Mouse (Mus musculus) neural tube, embryonic 11.5 days (tissue): ENCODE measurements around the gene Gpr108. TPM values are rescaled to one million over a fixed set of nuclear protein-coding genes. Genes with fewer than 3 reads are reported as not detected.

Source experiments
- ATAC-seq: fragments of 200-750 bp; cut with Nextera tagmentation; 2 replicates; pipeline ENCODE4 v1.8.0; 2017; ENCODE audit warnings: moderate number of reproducible peaks, mild to moderate bottlenecking, moderate TSS enrichment, moderate library complexity; ENCODE audit not compliant: insufficient read depth, low FRiP score, low TSS enrichment
- DNase-seq: peaks from one replicate; pipeline ENCODE4 v3.0.0-alpha.2; 2015; ENCODE audit warnings: low spot score
- H3K27ac ChIP-seq: fragments of 300-500 bp; sonication (generic); 2 replicates; pipeline ENCODE4 v1.5.1; 2014; ENCODE audit warnings: low read depth, mild to moderate bottlenecking, low read length
- H3K27me3 ChIP-seq: fragments of 300-500 bp; sonication (generic); 2 replicates; pipeline ENCODE4 v1.6.1; 2014; ENCODE audit warnings: mild to moderate bottlenecking, low read length, mixed read lengths; ENCODE audit not compliant: control insufficient read depth, insufficient read depth
- H3K36me3 ChIP-seq: fragments of 300-500 bp; sonication (generic); 2 replicates; pipeline ENCODE4 v1.6.1; 2014; ENCODE audit warnings: mild to moderate bottlenecking, low read length, moderate library complexity, mixed read lengths; ENCODE audit not compliant: control insufficient read depth, insufficient read depth
- H3K4me1 ChIP-seq: fragments of 300-500 bp; sonication (generic); 2 replicates; pipeline ENCODE4 v1.6.1; 2014; ENCODE audit warnings: low read length, mixed read lengths; ENCODE audit not compliant: control insufficient read depth, insufficient read depth
- H3K4me2 ChIP-seq: fragments of 300-500 bp; sonication (generic); 2 replicates; pipeline ENCODE4 v1.6.1; 2014; ENCODE audit warnings: low read depth, mild to moderate bottlenecking, moderate library complexity
- H3K4me3 ChIP-seq: fragments of 300-500 bp; sonication (generic); 2 replicates; pipeline ENCODE4 v1.5.1; 2014; ENCODE audit warnings: low read depth, low read length
- H3K9ac ChIP-seq: fragments of 300-500 bp; sonication (generic); 2 replicates; pipeline ENCODE4 v1.6.1; 2014; ENCODE audit warnings: mild to moderate bottlenecking, low read length
- H3K9me3 ChIP-seq: fragments of 300-500 bp; sonication (generic); 2 replicates; pipeline ENCODE4 v1.6.1; 2016; ENCODE audit warnings: low read length; ENCODE audit not compliant: control insufficient read depth
- WGBS: fragments of 180-500 bp; shearing (Covaris S2); extraction: QIAGEN DNeasy Blood & Tissue Kit; methylation state at CpG from one replicate; pipeline ENCODE4 v1.1.7; 2014; 5-methylcytosine and 5-hydroxymethylcytosine counted together
- polyA plus RNA-seq: library from polyadenylated mRNA; unstranded; fragments of >200 nt; fragmentation: Nextera tagmentation; extraction: Ambion mirVana; gene quantifications from 2 replicates; pipeline ENCODE4 v1.2.1, GENCODE M21; 2014

Gene Gpr108
- polyA plus RNA-seq, 1 experiment from 2014 or later = 29.1 TPM

- Histone ChIP-seq H3K36me3 (no peaks in the 10 kb centered on the region), H3K9me3 (no peaks in the 10 kb centered on the region), H3K4me3 (peak overlapping the region; percentile 34), H3K27me3 (peaks cover 28% of the 10 kb centered on the region), H3K4me1 (0 out of 2 replicates have a peak, but pooled peaks cover 5% of the 10 kb centered on the region), H3K27ac (no peak overlapping the region), H3K4me2 (peak overlapping the region; percentile 54), H3K9ac (no peak overlapping the region)
- DNase-seq (peak; percentile 44), ATAC-seq (0 out of 2 replicates have a peak, but pooled peaks have one; percentile 16)
- 7% methylated on average over 13 of the region's 13 CpGs for WGBS
These were observed 27.7 kb upstream of the Gpr108 start for GRCm38 (mm10) chr17:57275997-57276351.

DNA sequence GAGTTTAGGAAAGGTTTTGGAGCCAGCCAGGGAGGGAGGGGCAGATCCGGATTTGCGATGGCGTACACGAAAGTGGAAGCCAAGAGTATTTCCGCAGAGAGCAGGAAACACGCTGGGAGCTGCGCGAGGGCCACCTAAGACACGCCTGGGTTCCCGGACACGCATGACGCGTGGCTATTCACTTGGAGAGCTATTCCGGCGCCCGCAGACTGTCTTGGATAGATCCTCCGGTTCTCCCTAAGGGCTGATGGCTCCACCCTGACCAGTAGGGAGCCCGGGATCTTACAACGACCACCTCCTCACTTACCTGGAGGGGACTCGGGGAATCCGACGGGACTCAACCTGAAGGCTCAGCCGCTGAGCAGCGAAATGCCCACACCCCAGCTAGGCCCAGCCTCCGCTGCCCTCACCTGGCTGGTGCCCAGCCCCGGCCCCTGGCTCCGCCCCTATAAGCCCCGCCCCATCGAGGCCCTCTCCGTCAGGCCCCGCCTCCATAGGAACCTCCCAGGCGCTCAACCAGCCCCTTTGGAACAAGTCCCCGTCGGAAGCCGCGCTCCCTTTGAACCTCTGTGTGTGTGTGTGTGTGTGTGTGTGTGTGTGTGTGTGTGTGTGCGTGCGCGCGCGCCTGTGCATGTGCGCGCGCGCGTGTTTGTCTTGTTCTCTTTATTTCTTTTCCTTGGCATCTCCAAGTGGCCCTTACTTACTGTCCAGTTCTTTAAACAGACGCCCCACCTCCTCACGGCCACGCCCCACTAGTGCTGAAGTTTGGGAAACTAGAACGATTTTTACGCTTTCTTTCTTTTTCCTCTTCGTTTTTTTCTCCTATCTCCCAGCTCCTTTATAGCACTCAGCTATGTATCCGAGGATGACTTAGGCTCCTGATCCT is 27.1 kb upstream of the Gpr108 start:
- under 1% methylated on average over 44 of the region's 53 CpGs for WGBS
- H3K9me3 ChIP-seq = no peaks in the 10 kb centered on the region
- H3K9ac ChIP-seq = no peak overlapping the region
- H3K4me3 ChIP-seq = peak overlapping the region; percentile 34
- no peak overlapping the region for H3K27ac ChIP-seq
- H3K4me1 ChIP-seq = 0 out of 2 replicates have a peak, but pooled peaks cover 5% of the 10 kb centered on the region
- H3K27me3 ChIP-seq = peaks cover 28% of the 10 kb centered on the region
- peak overlapping the region; percentile 54 for H3K4me2 ChIP-seq
- H3K36me3 ChIP-seq = no peaks in the 10 kb centered on the region
- ATAC-seq = peak; percentile 67
- peak; percentile 69 for DNase-seq

DNA sequence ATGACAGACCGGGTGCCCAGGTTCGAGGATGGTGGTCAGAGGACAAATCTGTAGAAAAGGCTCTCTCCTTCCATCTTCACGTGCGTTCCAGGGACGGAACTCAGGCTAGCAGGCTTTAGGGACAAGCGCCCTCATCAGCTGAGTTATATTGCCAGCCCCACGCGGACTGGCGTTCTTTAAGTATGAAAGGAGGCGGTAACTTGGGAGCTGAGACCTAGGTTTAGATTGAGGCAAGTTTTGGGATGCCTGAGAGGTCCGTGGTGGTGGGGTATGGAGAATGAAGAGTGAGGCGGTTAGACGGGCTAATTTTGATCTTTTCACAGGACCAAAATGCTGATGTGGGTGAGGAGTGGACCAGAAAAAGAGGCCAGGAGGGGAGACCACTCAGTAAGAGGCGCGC is 26.4 kb upstream of the Gpr108 start:
- Histone ChIP-seq H3K9me3 (no peaks in the 10 kb centered on the region), H3K4me2 (peak overlapping the region; percentile 54), H3K36me3 (no peaks in the 10 kb centered on the region), H3K4me3 (peak overlapping the region; percentile 34), H3K4me1 (0 out of 2 replicates have a peak, but pooled peaks cover 5% of the 10 kb centered on the region), H3K27me3 (peaks cover 28% of the 10 kb centered on the region), H3K27ac (no peak overlapping the region), H3K9ac (no peak overlapping the region)
- DNase-seq = peak; percentile 19
- 5% methylated on average over 15 of the region's 15 CpGs for WGBS
- ATAC-seq = 0 out of 2 replicates have a peak, but pooled peaks have one; percentile 6

DNA sequence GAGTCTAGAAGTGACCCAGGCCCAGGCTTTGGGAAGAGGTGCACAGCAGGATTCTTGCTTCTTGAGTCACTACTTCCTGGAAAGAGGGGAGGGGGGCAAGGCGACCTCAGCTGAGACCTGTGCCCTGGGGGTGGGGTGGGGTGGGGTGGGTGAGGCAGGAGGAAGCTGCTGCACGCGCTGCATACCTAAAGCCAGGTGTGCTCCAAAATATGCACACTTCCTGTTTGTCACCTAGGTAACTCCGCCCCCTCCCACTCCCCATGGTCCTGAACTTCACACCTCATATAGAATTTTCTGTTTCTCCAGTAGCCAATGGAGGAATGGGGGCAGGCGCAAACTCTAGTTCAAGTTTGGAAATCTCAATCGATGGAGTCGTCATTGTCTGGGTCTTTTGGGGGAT is 25.6 kb upstream of the Gpr108 start:
- DNase-seq = no peak
- Histone ChIP-seq H3K27ac (no peak overlapping the region), H3K4me3 (no peak overlapping the region), H3K9ac (no peak overlapping the region), H3K27me3 (peaks cover 28% of the 10 kb centered on the region), H3K4me2 (no peak overlapping the region), H3K4me1 (0 out of 2 replicates have a peak, but pooled peaks cover 5% of the 10 kb centered on the region), H3K9me3 (no peaks in the 10 kb centered on the region), H3K36me3 (no peaks in the 10 kb centered on the region)
- no peak for ATAC-seq
- 25% methylated on average over 7 of the region's 7 CpGs for whole genome bisulfite sequencing

- Histone ChIP-seq H3K27me3 (peaks cover 28% of the 10 kb centered on the region), H3K36me3 (no peaks in the 10 kb centered on the region), H3K9ac (no peak overlapping the region), H3K27ac (no peak overlapping the region), H3K9me3 (no peaks in the 10 kb centered on the region), H3K4me2 (no peak overlapping the region), H3K4me3 (no peak overlapping the region), H3K4me1 (0 out of 2 replicates have a peak, but pooled peaks cover 5% of the 10 kb centered on the region)
- DNase-seq = no peak
- no peak for ATAC-seq
- 68% methylated on average over 9 of the region's 9 CpGs for WGBS
These were observed 23.1 kb upstream of the Gpr108 start for GRCm38 (mm10) chr17:57271301-57271700.

- WGBS = 90% methylated on average over 6 of the region's 6 CpGs
These were observed 19.4 kb upstream of the Gpr108 start for GRCm38 (mm10) chr17:57267556-57268126.

GRCm38 (mm10) chr17:57264972-57265945 is 17.0 kb upstream of the Gpr108 start:
- Histone ChIP-seq H3K9ac (no peak overlapping the region), H3K4me3 (no peak overlapping the region), H3K4me2 (no peak overlapping the region), H3K36me3 (peaks cover 9% of the 10 kb centered on the region), H3K27ac (no peak overlapping the region), H3K9me3 (no peaks in the 10 kb centered on the region), H3K27me3 (no peaks in the 10 kb centered on the region), H3K4me1 (no peaks in the 10 kb centered on the region)
- ATAC-seq = peak; percentile 28; the same call in 1 of the 2 replicates
- WGBS = 26% methylated on average over 21 of the region's 22 CpGs
- no peak for DNase-seq

More at GRCm38 (mm10) chr17:57267556-57268126, 19.4 kb upstream of the Gpr108 start:
- Histone ChIP-seq H3K9ac (no peak overlapping the region), H3K4me1 (no peaks in the 10 kb centered on the region), H3K4me3 (no peak overlapping the region), H3K27ac (no peak overlapping the region), H3K27me3 (no peaks in the 10 kb centered on the region), H3K36me3 (peaks cover 2% of the 10 kb centered on the region; the same call in 1 of the 2 replicates), H3K9me3 (no peaks in the 10 kb centered on the region), H3K4me2 (no peak overlapping the region)
- ATAC-seq (no peak), DNase-seq (no peak)

- H3K9me3 ChIP-seq = no peaks in the 10 kb centered on the region
- no peak overlapping the region for H3K9ac ChIP-seq
- 82% methylated on average over 2 of the region's 2 CpGs for WGBS
- H3K4me2 ChIP-seq = no peak overlapping the region
- H3K4me3 ChIP-seq = no peak overlapping the region
- ATAC-seq (no peak), DNase-seq (no peak)
- H3K4me1 ChIP-seq = no peaks in the 10 kb centered on the region
- H3K27me3 ChIP-seq = no peaks in the 10 kb centered on the region
- H3K27ac ChIP-seq = no peak overlapping the region
- H3K36me3 ChIP-seq = peaks cover 9% of the 10 kb centered on the region
These were observed 15.9 kb upstream of the Gpr108 start for GRCm38 (mm10) chr17:57264164-57264563.
